Mouse (Mus musculus): ENCODE measurements at regions not wholly inside any gene's neighbourhood (a gene's known extent, or its start where the extent isn't known, plus 50 kb on each side); places are given as distances from the start of the nearest gene placed in this dataset.
A peak's percentile ranks its signal among the peaks of the same experiment; 100 is the strongest.
"Not testable (repeated sequence)": the region's sequence is repeated elsewhere in the genome, so short reads cannot be mapped to it uniquely, and the experiment has no call there.

DNA sequence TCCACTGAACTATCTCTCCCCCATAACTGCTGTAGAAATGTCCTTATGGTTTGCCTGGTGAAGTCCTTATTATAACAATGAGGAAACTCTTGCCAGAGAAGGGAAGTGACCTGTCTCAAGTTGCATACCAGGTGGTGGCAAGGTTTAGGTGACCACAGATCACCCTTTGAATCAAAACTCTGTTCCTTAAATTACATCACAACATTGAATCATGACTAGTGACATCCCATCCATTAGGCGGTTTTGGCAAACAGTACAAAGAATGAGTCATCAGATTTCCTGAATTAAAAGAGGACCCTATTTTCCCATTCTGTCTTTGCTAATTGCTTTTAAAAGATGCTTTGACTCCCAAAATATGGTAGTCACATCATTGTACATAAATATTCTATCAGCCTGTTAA lies 168.5 kb upstream of the Pgr start:
- intact Hi-C loops (cut with DNase I): no loop called here
- no peak for DNase-seq

DNA sequence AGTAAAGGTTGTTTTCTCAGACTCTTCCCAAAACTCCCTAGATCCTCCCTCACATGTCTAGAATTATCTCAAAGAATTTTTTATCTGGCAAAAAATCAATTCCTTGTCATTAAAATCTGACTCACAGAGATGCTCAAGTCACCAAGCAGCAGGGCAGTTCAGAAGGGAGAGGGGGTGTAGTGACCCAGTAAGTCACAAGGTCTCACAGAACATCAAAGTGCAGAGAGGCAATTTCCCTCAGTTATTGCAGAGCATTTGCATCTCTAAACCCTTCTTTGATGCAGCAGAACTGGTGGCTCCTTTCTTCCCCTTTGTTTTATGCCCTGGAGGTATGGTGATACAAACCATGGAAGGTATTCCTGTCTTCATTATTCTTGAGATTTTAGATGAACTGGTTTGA lies 166.1 kb upstream of the Pgr start:
- DNase-seq: no peak
- intact Hi-C loops (cut with DNase I): no loop called here

GRCm38 (mm10) chr9:8740190-8740589 lies 159.4 kb upstream of the Pgr start:
- DNase-seq: no peak
- intact Hi-C loops (cut with DNase I): no loop called here

DNA sequence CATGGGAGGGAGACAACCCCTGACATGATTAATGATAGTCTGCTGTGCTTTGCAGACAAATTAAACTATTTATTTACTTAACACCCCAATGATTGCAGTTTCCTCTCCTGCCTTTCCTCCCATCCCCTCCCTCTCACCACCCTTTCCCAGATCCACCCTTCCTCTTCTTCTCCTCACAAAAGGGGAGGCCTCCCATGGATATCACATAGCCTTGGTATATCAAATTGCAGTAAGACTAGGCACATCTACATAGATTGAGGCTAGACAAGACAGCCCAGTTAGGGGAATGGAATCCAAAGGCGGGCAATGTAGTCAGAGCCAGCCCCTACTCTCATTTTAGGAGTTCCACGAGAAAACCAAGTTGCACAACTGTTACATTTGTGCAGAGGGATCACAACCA lies 149.8 kb upstream of the Pgr start:
- DNase-seq: no peak
- intact Hi-C loops (cut with DNase I): no loop called here

- DNase-seq: no peak
Observed at GRCm38 (mm10) chr9:8760876-8761275, 138.8 kb upstream of the Pgr start.

DNA sequence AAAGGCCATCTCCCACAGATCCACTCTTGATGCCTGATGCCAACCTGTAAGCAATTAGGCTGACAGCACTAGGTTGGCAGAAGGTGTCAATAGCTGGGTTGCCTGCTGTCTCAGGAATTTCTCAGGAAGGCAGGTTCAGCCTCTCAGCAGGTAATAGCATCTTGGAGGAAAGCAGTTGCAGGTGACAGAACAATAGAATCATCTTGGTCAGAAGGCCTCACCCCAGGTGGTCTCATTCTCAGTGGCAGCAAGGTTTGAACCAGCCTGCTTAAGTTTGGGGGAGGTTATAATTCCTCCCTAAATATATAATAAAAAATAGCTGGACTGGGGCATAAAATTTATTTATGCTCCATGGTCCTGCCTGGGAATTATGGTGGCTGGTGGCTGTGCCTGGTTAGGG lies 130.2 kb upstream of the Pgr start:
- intact Hi-C loops (cut with DNase I); DNase-seq: not testable (repeated sequence)

More at GRCm38 (mm10) chr9:8760876-8761275, 138.8 kb upstream of the Pgr start:
- intact Hi-C loops (cut with DNase I): no loop called here

GRCm38 (mm10) chr9:8769996-8770395 lies 129.6 kb upstream of the Pgr start:
- no peak for DNase-seq
- intact Hi-C loops (cut with DNase I): no loop called here

GRCm38 (mm10) chr9:8781336-8781735 lies 118.3 kb upstream of the Pgr start:
- not testable (repeated sequence) for DNase-seq

GRCm38 (mm10) chr9:8814236-8814635 lies 85.4 kb upstream of the Pgr start:
- no peak for DNase-seq
- intact Hi-C loops (cut with DNase I): no loop called here

More at GRCm38 (mm10) chr9:8781336-8781735, 118.3 kb upstream of the Pgr start:
- intact Hi-C loops (cut with DNase I): not testable (repeated sequence)

- DNase-seq: no peak
- intact Hi-C loops (cut with DNase I): no loop called here
Observed at GRCm38 (mm10) chr9:8823719-8824371, 75.8 kb upstream of the Pgr start.

GRCm38 (mm10) chr9:8832150-8832549 lies 67.5 kb upstream of the Pgr start:
- intact Hi-C loops (cut with DNase I): no loop called here
- DNase-seq: peak in 1 of 2 experiments; percentile 0

GRCm38 (mm10) chr9:8837073-8837472 lies 62.6 kb upstream of the Pgr start:
- intact Hi-C loops (cut with DNase I): no loop called here
- no peak for DNase-seq

DNA sequence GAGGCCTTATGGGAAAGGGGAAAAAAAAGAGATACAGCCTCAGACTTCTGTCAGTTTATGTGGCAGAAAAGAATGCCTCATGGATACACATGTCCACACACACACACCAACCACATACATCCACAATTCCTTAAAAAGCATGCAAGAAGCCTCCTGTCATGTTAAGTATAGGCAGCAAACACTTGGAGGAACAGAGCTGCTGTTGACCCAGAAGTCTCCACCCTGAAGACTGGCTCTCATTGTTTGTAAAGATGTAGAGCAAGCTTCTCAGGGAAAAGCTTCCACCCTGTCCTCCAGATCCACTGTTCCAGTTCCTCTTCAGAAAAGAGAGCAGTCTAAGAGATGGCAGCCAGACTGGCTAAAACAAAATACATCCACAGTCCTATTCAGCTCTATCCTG lies 61.3 kb upstream of the Pgr start:
- intact Hi-C loops (cut with DNase I): no loop called here
- no peak for DNase-seq

DNA sequence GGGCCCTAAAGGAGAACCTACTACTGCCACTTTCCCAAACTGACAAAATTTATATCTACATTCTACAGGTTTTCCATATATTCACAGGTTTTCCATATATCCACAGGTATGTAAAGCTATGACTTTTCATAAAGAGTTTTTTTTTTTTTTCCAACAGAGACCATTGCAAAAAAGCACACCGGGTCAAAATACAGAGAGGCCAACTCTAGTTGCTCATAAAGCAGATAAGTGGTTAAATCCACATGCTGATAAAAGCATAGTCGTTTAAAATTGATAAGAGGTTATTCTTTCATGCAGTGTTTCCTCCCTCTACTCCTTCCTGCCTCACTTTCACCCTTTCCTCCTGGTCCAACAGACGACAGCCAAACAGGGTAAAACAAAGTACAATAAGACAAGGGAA lies 60.7 kb upstream of the Pgr start:
- intact Hi-C loops (cut with DNase I): no loop called here
- no peak for DNase-seq

Data from heart, postnatal 10 days (tissue).